In the genomic region with DNA sequence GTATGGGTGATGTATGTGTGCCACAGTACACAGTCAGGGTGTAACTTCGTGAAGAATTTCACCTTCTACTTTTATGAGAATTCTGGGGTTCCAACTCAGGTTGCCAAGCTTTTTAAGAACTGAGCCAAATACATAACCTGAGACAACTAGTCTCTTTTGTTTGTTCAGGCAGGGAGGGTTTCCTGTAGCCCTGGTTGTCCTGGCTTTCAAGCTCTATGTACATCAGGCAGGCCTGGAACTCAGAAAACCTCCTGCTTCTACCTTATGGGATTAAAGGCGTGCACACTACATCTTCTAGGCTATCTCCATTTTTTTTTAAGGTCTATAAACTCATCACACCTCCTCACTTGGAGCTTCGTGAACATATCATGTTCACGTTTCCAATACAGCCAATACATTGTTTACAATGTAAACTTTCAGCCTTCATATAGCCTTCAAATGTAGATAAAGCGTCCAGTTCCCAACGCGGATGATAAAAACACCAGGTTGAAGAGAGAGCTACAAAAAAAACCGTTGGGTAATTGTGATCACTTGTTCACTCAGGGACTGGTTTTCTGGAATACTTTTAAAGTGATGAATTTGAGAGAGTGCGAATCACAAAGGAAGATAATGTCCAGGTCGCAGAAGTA, we compare ENCODE assay signal across 8 mouse cellular contexts. TPM values are rescaled to one million over a fixed set of nuclear protein-coding genes. Genes with fewer than 3 reads are reported as not detected.
A peak's percentile ranks its signal among the peaks of the same experiment; 100 is the strongest.
DNase-seq lines count a peak whose midpoint lies in the region; ATAC-seq and TF ChIP-seq lines count a peak whose summit lies in the region.

No protein-coding gene starts in this region.

- peaks cover 23% of the 10 kb centered on the region for H3K36me3 ChIP-seq in heart, embryonic 13.5 days
- H3K36me3 ChIP-seq in ES-Bruce4 (ENCODE audit: control insufficient read depth, insufficient read depth, low read length, poor library complexity, severe bottlenecking), result peaks cover 13% of the 10 kb centered on the region
- no peaks in the 10 kb centered on the region for H3K36me3 ChIP-seq in forebrain, embryonic 11.5 days (ENCODE audit: control insufficient read depth, insufficient read depth, low read length)
- H3K36me3 ChIP-seq in liver, embryonic 15.5 days (replicated peaks), result peaks cover 12% of the 10 kb centered on the region

- TF ChIP-seq POLR2A in ES-Bruce4 (IDR thresholded peaks at IDR 0.05; ENCODE audit: insufficient read depth, low read length), result no peak

- H3K9me3 ChIP-seq in heart, embryonic 13.5 days, result no peaks in the 10 kb centered on the region
- H3K9me3 ChIP-seq in ES-Bruce4 (replicated peaks; ENCODE audit: control insufficient read depth, insufficient read depth, low read length, poor library complexity, severe bottlenecking), result no peaks in the 10 kb centered on the region
- H3K9me3 ChIP-seq in forebrain, embryonic 11.5 days (ENCODE audit: control insufficient read depth, low read length), result no peaks in the 10 kb centered on the region
- no peaks in the 10 kb centered on the region for H3K9me3 ChIP-seq in liver, embryonic 15.5 days (replicated peaks)

- no peak for TF ChIP-seq EP300 in ES-Bruce4 (IDR thresholded peaks at IDR 0.05; ENCODE audit: insufficient read depth, low read depth, low read length)

- no peaks in the 10 kb centered on the region for H3K27me3 ChIP-seq in heart, embryonic 13.5 days (replicated peaks)
- no peaks in the 10 kb centered on the region for H3K27me3 ChIP-seq in ES-Bruce4 (ENCODE audit: control insufficient read depth, insufficient read depth, low read length, poor library complexity, severe bottlenecking)
- no peaks in the 10 kb centered on the region for H3K27me3 ChIP-seq in forebrain, embryonic 11.5 days (ENCODE audit: control insufficient read depth, insufficient read depth, low read length)
- H3K27me3 ChIP-seq in liver, embryonic 15.5 days, result no peaks in the 10 kb centered on the region

- peak overlapping the region; percentile 88 for H3K4me3 ChIP-seq in heart, embryonic 13.5 days
- H3K4me3 ChIP-seq in ES-Bruce4 (ENCODE audit: low read depth, low read length), result peak overlapping the region; percentile 67
- peak overlapping the region; percentile 90 for H3K4me3 ChIP-seq in forebrain, embryonic 11.5 days (ENCODE audit: low read depth, low read length)
- H3K4me3 ChIP-seq in liver, embryonic 15.5 days (replicated peaks), result peak overlapping the region; percentile 81

- ATAC-seq in heart, embryonic 13.5 days (ENCODE audit: extremely low read depth, insufficient number of reproducible peaks, low FRiP score, low TSS enrichment), result no peak
- ATAC-seq in forebrain, embryonic 11.5 days (replicated peaks; ENCODE audit: low FRiP score), result no peak
- ATAC-seq in liver, embryonic 15.5 days (ENCODE audit: insufficient read depth), result peak; percentile 5; the same call in 1 of the 2 replicates

- TF ChIP-seq CTCF in ES-Bruce4 (IDR thresholded peaks at IDR 0.05; ENCODE audit: low read depth, low read length), result no peak

- H3K4me1 ChIP-seq in heart, embryonic 13.5 days, result peaks cover 33% of the 10 kb centered on the region
- H3K4me1 ChIP-seq in ES-Bruce4 (ENCODE audit: control insufficient read depth, insufficient read depth, low read length), result no peaks in the 10 kb centered on the region
- peaks cover 8% of the 10 kb centered on the region; the same call in 1 of the 2 replicates for H3K4me1 ChIP-seq in forebrain, embryonic 11.5 days (replicated peaks; ENCODE audit: control insufficient read depth, insufficient read depth, low read length)
- H3K4me1 ChIP-seq in liver, embryonic 15.5 days (replicated peaks), result peaks cover 41% of the 10 kb centered on the region

- peak overlapping the region; percentile 84 for H3K4me2 ChIP-seq in heart, embryonic 13.5 days
- peak overlapping the region; percentile 72 for H3K4me2 ChIP-seq in forebrain, embryonic 11.5 days (ENCODE audit: low read depth, low read length, severe bottlenecking)
- H3K4me2 ChIP-seq in liver, embryonic 15.5 days, result peak overlapping the region; percentile 99

- H3K9ac ChIP-seq in heart, embryonic 13.5 days, result peak overlapping the region; percentile 97
- H3K9ac ChIP-seq in ES-Bruce4 (ENCODE audit: low read depth, poor library complexity, severe bottlenecking), result peak overlapping the region; percentile 84
- peak overlapping the region; percentile 97 for H3K9ac ChIP-seq in forebrain, embryonic 11.5 days (ENCODE audit: low read length)
- H3K9ac ChIP-seq in liver, embryonic 15.5 days, result peak overlapping the region; percentile 62

- WGBS in heart, embryonic 13.5 days, result 22% methylated on average over 10 of the region's 10 CpGs
- WGBS in forebrain, embryonic 11.5 days, result 34% methylated on average over 10 of the region's 10 CpGs
- 14% methylated on average over 10 of the region's 10 CpGs for WGBS in liver, embryonic 15.5 days (ENCODE audit: insufficient replicate concordance)

- H3K27ac ChIP-seq in heart, embryonic 13.5 days (replicated peaks), result peak overlapping the region; percentile 91
- H3K27ac ChIP-seq in ES-Bruce4 (ENCODE audit: insufficient read depth, low read length), result peak overlapping the region; percentile 94
- peak overlapping the region; percentile 91 for H3K27ac ChIP-seq in forebrain, embryonic 11.5 days (ENCODE audit: low read depth, low read length)
- H3K27ac ChIP-seq in liver, embryonic 15.5 days (replicated peaks), result peak overlapping the region; percentile 96

- intact Hi-C loops in heart, postnatal 14 days (cut with DNase I), result no loop called here
- intact Hi-C loops in gastrocnemius, postnatal 14 days (cut with DNase I; ENCODE audit: low total_unique reads), result no loop called here

- no peak for DNase-seq in heart, postnatal 14 days
- no peak for DNase-seq in forebrain, embryonic 11.5 days (ENCODE audit: low spot score)
- DNase-seq in right cerebral cortex, postnatal 36 days (ENCODE audit: low spot score in 2 of 2), result no peak
- DNase-seq in right cerebral cortex, postnatal 14 days, result no peak
- no peak for DNase-seq in gastrocnemius, postnatal 14 days

RNA-seq across cellular contexts. Expression of a gene that starts 13.4 kb away (rescaled TPM):
- polyA plus RNA-seq in heart, embryonic 13.5 days (2015; fragmentation: Nextera tagmentation; extraction: Ambion mirVana), result 98.0 and 98.2 TPM in 2 replicates
- total RNA-seq in heart, postnatal 14 days (2021), result 10 to 100 TPM; 56.8 to 71.3 TPM
- 108 and 140 TPM in 2 replicates for polyA plus RNA-seq in ES-Bruce4 (2011; ENCODE audit: insufficient read depth, insufficient read length, low read depth, missing spikeins)
- polyA plus RNA-seq in forebrain, embryonic 11.5 days (2014; fragmentation: Nextera tagmentation; extraction: Ambion mirVana), result 186 and 198 TPM in 2 replicates
- 32.4 and 34.1 TPM in 2 replicates for polyA plus RNA-seq in liver, embryonic 15.5 days (2015; fragmentation: Nextera tagmentation; extraction: Ambion mirVana)
- total RNA-seq in gastrocnemius, postnatal 14 days (2021), result 10 to 100 TPM; 31.6 to 39.8 TPM

RNA-seq across cellular contexts. Expression of a gene that starts 13.5 kb away (rescaled TPM):
- polyA plus RNA-seq in heart, embryonic 13.5 days (2015; fragmentation: Nextera tagmentation; extraction: Ambion mirVana), result 76.9 TPM in 2 replicates
- 10 to 100 TPM; 27.7 to 30.6 TPM for total RNA-seq in heart, postnatal 14 days (2021)
- polyA plus RNA-seq in ES-Bruce4 (2011; ENCODE audit: insufficient read depth, insufficient read length, low read depth, missing spikeins), result 208 and 220 TPM in 2 replicates
- 181 and 190 TPM in 2 replicates for polyA plus RNA-seq in forebrain, embryonic 11.5 days (2014; fragmentation: Nextera tagmentation; extraction: Ambion mirVana)
- 29.8 and 30.9 TPM in 2 replicates for polyA plus RNA-seq in liver, embryonic 15.5 days (2015; fragmentation: Nextera tagmentation; extraction: Ambion mirVana)
- total RNA-seq in gastrocnemius, postnatal 14 days (2021), result 10 to 100 TPM; 19.8 to 23.8 TPM
